8 mouse cellular contexts compared by ENCODE assay signal in the genomic region with DNA sequence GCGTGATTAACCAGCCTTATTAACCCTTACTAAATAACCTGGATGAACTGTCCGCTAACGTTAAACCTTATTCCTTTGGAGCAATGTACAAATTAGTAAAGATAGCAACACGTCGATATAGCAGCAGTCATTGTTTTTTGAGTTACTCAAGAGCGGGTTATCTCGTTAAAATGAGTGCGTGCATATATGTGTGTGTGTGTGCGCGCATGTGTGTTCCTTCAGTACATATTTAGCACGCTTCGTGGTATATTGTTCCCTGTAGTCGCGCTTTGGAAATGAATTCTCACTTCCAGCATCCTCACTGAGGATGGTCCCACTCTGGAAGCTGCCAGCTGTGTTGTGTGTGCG. TPM values are rescaled to one million over a fixed set of nuclear protein-coding genes. Genes with fewer than 3 reads are reported as not detected.
DNase-seq lines count a peak whose midpoint lies in the region; ATAC-seq and TF ChIP-seq lines count a peak whose summit lies in the region.

No protein-coding gene starts in this region.

- peak overlapping the region; percentile 92 for H3K9ac ChIP-seq in embryonic facial prominence, embryonic 11.5 days (replicated peaks; ENCODE audit: low read length)
- H3K9ac ChIP-seq in intestine, embryonic 15.5 days, result peak overlapping the region; percentile 91
- H3K9ac ChIP-seq in neural tube, embryonic 12.5 days, result peak overlapping the region; percentile 95

- H3K27ac ChIP-seq in left cerebral cortex, adult 2 months, result peak overlapping the region; percentile 99
- H3K27ac ChIP-seq in embryonic facial prominence, embryonic 11.5 days (replicated peaks; ENCODE audit: low read depth, low read length), result peak overlapping the region; percentile 84
- H3K27ac ChIP-seq in intestine, embryonic 15.5 days, result peak overlapping the region; percentile 88
- H3K27ac ChIP-seq in neural tube, embryonic 12.5 days, result peak overlapping the region; percentile 54; the same call in 1 of the 2 replicates

- H3K4me2 ChIP-seq in embryonic facial prominence, embryonic 11.5 days (ENCODE audit: low read depth, low read length), result peak overlapping the region; percentile 91
- peak overlapping the region; percentile 80 for H3K4me2 ChIP-seq in intestine, embryonic 15.5 days (replicated peaks)
- peak overlapping the region; percentile 95 for H3K4me2 ChIP-seq in neural tube, embryonic 12.5 days (replicated peaks)

- H3K9me3 ChIP-seq in embryonic facial prominence, embryonic 11.5 days (replicated peaks; ENCODE audit: control insufficient read depth, low read length), result no peaks in the 10 kb centered on the region
- no peaks in the 10 kb centered on the region for H3K9me3 ChIP-seq in intestine, embryonic 15.5 days
- no peaks in the 10 kb centered on the region for H3K9me3 ChIP-seq in neural tube, embryonic 12.5 days

- WGBS in embryonic facial prominence, embryonic 11.5 days, result 8% methylated on average over 15 of the region's 15 CpGs
- WGBS in intestine, embryonic 15.5 days, result 4% methylated on average over 15 of the region's 15 CpGs
- WGBS in neural tube, embryonic 12.5 days, result 6% methylated on average over 15 of the region's 15 CpGs

- no peaks in the 10 kb centered on the region; the same call in 1 of the 2 replicates for H3K4me1 ChIP-seq in embryonic facial prominence, embryonic 11.5 days (ENCODE audit: control insufficient read depth, insufficient read depth, low read length)
- peaks cover 15% of the 10 kb centered on the region for H3K4me1 ChIP-seq in intestine, embryonic 15.5 days (replicated peaks)
- peaks cover 25% of the 10 kb centered on the region for H3K4me1 ChIP-seq in neural tube, embryonic 12.5 days

- H3K27me3 ChIP-seq in embryonic facial prominence, embryonic 11.5 days (ENCODE audit: control insufficient read depth, insufficient read depth, low read length), result no peaks in the 10 kb centered on the region
- H3K27me3 ChIP-seq in intestine, embryonic 15.5 days (replicated peaks), result no peaks in the 10 kb centered on the region
- no peaks in the 10 kb centered on the region for H3K27me3 ChIP-seq in neural tube, embryonic 12.5 days (replicated peaks)

- no peak for ATAC-seq in embryonic facial prominence, embryonic 11.5 days (replicated peaks; ENCODE audit: insufficient number of reproducible peaks, low FRiP score, low TSS enrichment, low read depth)
- ATAC-seq in intestine, embryonic 15.5 days, result no peak
- no peak; the same call in 1 of the 2 replicates for ATAC-seq in neural tube, embryonic 12.5 days (ENCODE audit: low FRiP score, low read depth)

- intact Hi-C loops in left cerebral cortex, adult 2 months (cut with DNase I), result loop anchor here (5.0 kb wide), 1 partner anchor 121 kb away; no protein-coding TSS in a partner anchor

- TF ChIP-seq CTCF in left cerebral cortex, adult 2 months (IDR thresholded peaks at IDR 0.05), result no peak

- peak overlapping the region; percentile 99 for H3K4me3 ChIP-seq in left cerebral cortex, adult 2 months
- H3K4me3 ChIP-seq in embryonic facial prominence, embryonic 11.5 days (ENCODE audit: low read depth, low read length), result peak overlapping the region; percentile 98
- peak overlapping the region; percentile 94 for H3K4me3 ChIP-seq in intestine, embryonic 15.5 days (replicated peaks)
- H3K4me3 ChIP-seq in neural tube, embryonic 12.5 days, result peak overlapping the region; percentile 91

- H3K36me3 ChIP-seq in embryonic facial prominence, embryonic 11.5 days (replicated peaks; ENCODE audit: control insufficient read depth, insufficient read depth, low read depth, low read length), result peaks cover 9% of the 10 kb centered on the region
- peaks cover 21% of the 10 kb centered on the region for H3K36me3 ChIP-seq in intestine, embryonic 15.5 days
- peaks cover 26% of the 10 kb centered on the region for H3K36me3 ChIP-seq in neural tube, embryonic 12.5 days

- no peak for DNase-seq in left cerebral cortex, adult 2 months (ENCODE audit: extremely low spot score in 1 of 2, low spot score in 2 of 2)
- DNase-seq in left cerebral cortex, adult 8-10 months (ENCODE audit: low spot score in 2 of 2), result no peak
- DNase-seq in embryonic facial prominence, embryonic 11.5 days (ENCODE audit: low spot score), result no peak
- DNase-seq in cerebellum, postnatal 10 days, result no peak
- DNase-seq in right cerebral cortex, postnatal 4 days, result no peak
- DNase-seq in cerebellum, adult 9-11 months, result no peak

RNA-seq across cellular contexts. Expression of gene Mrps7, which starts 0.6 kb away (rescaled TPM):
- total RNA-seq in left cerebral cortex, adult 2 months (2021), result 10 to 100 TPM; 51.5 to 51.7 TPM
- 10 to 100 TPM; 36.9 to 57.0 (median 48.4) TPM for total RNA-seq in left cerebral cortex, adult 8-10 months (2022)
- polyA plus RNA-seq in embryonic facial prominence, embryonic 11.5 days (2014; fragmentation: Nextera tagmentation; extraction: Ambion mirVana), result 110 and 114 TPM in 2 replicates
- 89.5 and 98.3 TPM in 2 replicates for polyA plus RNA-seq in intestine, embryonic 15.5 days (2015; fragmentation: Nextera tagmentation; extraction: Ambion mirVana)
- polyA plus RNA-seq in neural tube, embryonic 12.5 days (2016; fragmentation: Nextera tagmentation; extraction: Ambion mirVana), result 85.2 and 90.2 TPM in 2 replicates

RNA-seq across cellular contexts. Expression of gene Gga3, which starts 0.7 kb away (rescaled TPM):
- total RNA-seq in left cerebral cortex, adult 2 months (2021), result 10 to 100 TPM; 83.9 to 95.1 TPM
- 10 to 100 TPM; 73.8 to 92.9 (median 89.0) TPM for total RNA-seq in left cerebral cortex, adult 8-10 months (2022)
- polyA plus RNA-seq in embryonic facial prominence, embryonic 11.5 days (2014; fragmentation: Nextera tagmentation; extraction: Ambion mirVana), result 13.6 and 17.0 TPM in 2 replicates
- 18.3 and 18.6 TPM in 2 replicates for polyA plus RNA-seq in intestine, embryonic 15.5 days (2015; fragmentation: Nextera tagmentation; extraction: Ambion mirVana)
- 33.7 and 38.5 TPM in 2 replicates for polyA plus RNA-seq in neural tube, embryonic 12.5 days (2016; fragmentation: Nextera tagmentation; extraction: Ambion mirVana)

RNA-seq across cellular contexts. Expression of gene Mif4gd, which starts 9.7 kb away (rescaled TPM):
- 10 to 100 TPM; 15.6 to 16.0 TPM for total RNA-seq in left cerebral cortex, adult 2 months (2021)
- total RNA-seq in left cerebral cortex, adult 8-10 months (2022), result 10 to 100 TPM; 13.9 to 22.0 (median 17.6) TPM
- 15.8 and 18.2 TPM in 2 replicates for polyA plus RNA-seq in embryonic facial prominence, embryonic 11.5 days (2014; fragmentation: Nextera tagmentation; extraction: Ambion mirVana)
- 30.0 and 34.6 TPM in 2 replicates for polyA plus RNA-seq in intestine, embryonic 15.5 days (2015; fragmentation: Nextera tagmentation; extraction: Ambion mirVana)
- 11.6 and 12.5 TPM in 2 replicates for polyA plus RNA-seq in neural tube, embryonic 12.5 days (2016; fragmentation: Nextera tagmentation; extraction: Ambion mirVana)

RNA-seq across cellular contexts. Expression of gene Slc25a19, which starts 25.0 kb away (rescaled TPM):
- total RNA-seq in left cerebral cortex, adult 2 months (2021), result 10 to 100 TPM; 57.2 to 59.5 TPM
- 10 to 100 TPM; 54.5 to 62.2 (median 58.5) TPM for total RNA-seq in left cerebral cortex, adult 8-10 months (2022)
- 19.9 and 20.2 TPM in 2 replicates for polyA plus RNA-seq in embryonic facial prominence, embryonic 11.5 days (2014; fragmentation: Nextera tagmentation; extraction: Ambion mirVana)
- polyA plus RNA-seq in intestine, embryonic 15.5 days (2015; fragmentation: Nextera tagmentation; extraction: Ambion mirVana), result 24.7 and 25.4 TPM in 2 replicates
- polyA plus RNA-seq in neural tube, embryonic 12.5 days (2016; fragmentation: Nextera tagmentation; extraction: Ambion mirVana), result 27.5 and 28.2 TPM in 2 replicates

RNA-seq across cellular contexts. Expression of gene Nup85, which starts 38.9 kb away (rescaled TPM):
- total RNA-seq in left cerebral cortex, adult 2 months (2021), result 10 to 100 TPM; 48.3 to 52.7 TPM
- 10 to 100 TPM; 43.9 to 49.4 (median 46.0) TPM for total RNA-seq in left cerebral cortex, adult 8-10 months (2022)
- 204 and 210 TPM in 2 replicates for polyA plus RNA-seq in embryonic facial prominence, embryonic 11.5 days (2014; fragmentation: Nextera tagmentation; extraction: Ambion mirVana)
- polyA plus RNA-seq in intestine, embryonic 15.5 days (2015; fragmentation: Nextera tagmentation; extraction: Ambion mirVana), result 150 and 155 TPM in 2 replicates
- polyA plus RNA-seq in neural tube, embryonic 12.5 days (2016; fragmentation: Nextera tagmentation; extraction: Ambion mirVana), result 141 and 143 TPM in 2 replicates
